In genomic region chr5:115268266-115268665, GRCm38 (mm10) we compare ENCODE assay signal across 12 mouse cellular contexts. TPM values are rescaled to one million over a fixed set of nuclear protein-coding genes. Genes with fewer than 3 reads are reported as not detected.
DNase-seq lines count a peak whose midpoint lies in the region; ATAC-seq and TF ChIP-seq lines count a peak whose summit lies in the region.
"Had no signal": no experiment of that assay in that cellular context is flagged by ENCODE, and none has a peak within 500 bp of the region (broad histone marks: within the 10 kb centered on the region; RNA-seq: fewer than 3 reads in every experiment).

No protein-coding gene starts in this region.

- TF ChIP-seq EP300 in heart, adult 2 months (IDR thresholded peaks at IDR 0.05; ENCODE audit: insufficient read depth, low read depth, low read length) = 0 out of 2 replicates have a peak, but pooled peaks have one; percentile 41
- TF ChIP-seq EP300 in heart, postnatal 0 days (IDR thresholded peaks at IDR 0.05; ENCODE audit: low read depth) = 0 out of 2 replicates have a peak, but pooled peaks have one; percentile 41

- intact Hi-C loops in heart, adult 2 months (cut with DNase I) = no loop called here
- intact Hi-C loops in heart, postnatal 36 days (cut with DNase I) = no loop called here

- WGBS in heart, adult 2 months = 17% methylated on average over 3 of the region's 3 CpGs
- 62% methylated on average over 3 of the region's 3 CpGs for WGBS in neural tube, embryonic 13.5 days
- WGBS in neural tube, embryonic 15.5 days = 64% methylated on average over 3 of the region's 3 CpGs
- 22% methylated on average over 3 of the region's 3 CpGs for WGBS in heart, postnatal 0 days

- H3K4me1 ChIP-seq in heart, adult 2 months (ENCODE audit: control insufficient read depth, insufficient read depth, low read length) = peaks cover 33% of the 10 kb centered on the region
- peaks cover 65% of the 10 kb centered on the region for H3K4me1 ChIP-seq in neural tube, embryonic 13.5 days (replicated peaks)
- peaks cover 56% of the 10 kb centered on the region for H3K4me1 ChIP-seq in neural tube, embryonic 15.5 days
- peaks cover 51% of the 10 kb centered on the region for H3K4me1 ChIP-seq in heart, postnatal 0 days (ENCODE audit: control insufficient read depth, insufficient read depth)

- H3K27me3 ChIP-seq in heart, adult 2 months (ENCODE audit: control insufficient read depth, insufficient read depth, low read length) = no peaks in the 10 kb centered on the region
- H3K27me3 ChIP-seq in neural tube, embryonic 13.5 days = no peaks in the 10 kb centered on the region
- H3K27me3 ChIP-seq in neural tube, embryonic 15.5 days (replicated peaks) = no peaks in the 10 kb centered on the region
- no peaks in the 10 kb centered on the region for H3K27me3 ChIP-seq in heart, postnatal 0 days (ENCODE audit: control insufficient read depth, insufficient read depth, low read length)
- H3K27me3 ChIP-seq: CH12.LX, Patski had no signal

- H3K36me3 ChIP-seq in heart, adult 2 months (ENCODE audit: control insufficient read depth, insufficient read depth, low read length) = peaks cover 29% of the 10 kb centered on the region
- H3K36me3 ChIP-seq in neural tube, embryonic 13.5 days = peaks cover 30% of the 10 kb centered on the region
- no peaks in the 10 kb centered on the region for H3K36me3 ChIP-seq in neural tube, embryonic 15.5 days
- H3K36me3 ChIP-seq in heart, postnatal 0 days (replicated peaks; ENCODE audit: control insufficient read depth, insufficient read depth, low read length) = peaks cover 5% of the 10 kb centered on the region; the same call in 1 of the 2 replicates

- no peak for ATAC-seq in neural tube, embryonic 13.5 days (ENCODE audit: low read depth)
- no peak for ATAC-seq in neural tube, embryonic 15.5 days (ENCODE audit: low FRiP score)
- ATAC-seq in heart, postnatal 0 days (ENCODE audit: insufficient read depth, low read depth) = no peak
- ATAC-seq: hindbrain, embryonic 16.5 days had no signal

- DNase-seq in heart, adult 2 months = peak in 1 of 2 experiments; percentile 54
- no peak for DNase-seq in heart, postnatal 36 days
- peak; percentile 32 for DNase-seq in heart, postnatal 0 days (ENCODE audit: low spot score)
- peak; percentile 22 for DNase-seq in yolk sac, embryonic 10.5 days (ENCODE audit: low spot score)
- DNase-seq in layer of hippocampus, adult 2 months (ENCODE audit: low spot score in 2 of 2) = no peak
- no peak for DNase-seq in left cerebral cortex, adult 8-10 months (ENCODE audit: low spot score in 2 of 2)
- DNase-seq: right cerebral cortex, postnatal 4 days had no signal

- H3K4me2 ChIP-seq in neural tube, embryonic 13.5 days = 0 out of 2 replicates have a peak overlapping the region, but pooled peaks have one; percentile 91
- no peak overlapping the region for H3K4me2 ChIP-seq in neural tube, embryonic 15.5 days
- peak overlapping the region; percentile 16 for H3K4me2 ChIP-seq in heart, postnatal 0 days (ENCODE audit: low read depth, low read length)

- TF ChIP-seq CTCF in heart, adult 2 months (IDR thresholded peaks at IDR 0.05) = no peak
- no peak for TF ChIP-seq CTCF in heart, postnatal 0 days (IDR thresholded peaks at IDR 0.05; ENCODE audit: low read depth)
- TF ChIP-seq CTCF in layer of hippocampus, adult 2 months (conservative IDR thresholded peaks at IDR 0.05) = no peak

- peak overlapping the region; percentile 25; the same call in 1 of the 2 replicates for H3K9ac ChIP-seq in heart, adult 2 months (ENCODE audit: low read depth, low read length)
- no peak overlapping the region for H3K9ac ChIP-seq in neural tube, embryonic 13.5 days
- H3K9ac ChIP-seq in neural tube, embryonic 15.5 days (replicated peaks) = no peak overlapping the region
- no peak overlapping the region; the same call in 1 of the 2 replicates for H3K9ac ChIP-seq in heart, postnatal 0 days (replicated peaks; ENCODE audit: low read depth, low read length)

- peak overlapping the region; percentile 1; the same call in 1 of the 2 replicates for H3K4me3 ChIP-seq in heart, adult 2 months
- H3K4me3 ChIP-seq in neural tube, embryonic 13.5 days = no peak overlapping the region
- H3K4me3 ChIP-seq in neural tube, embryonic 15.5 days (replicated peaks) = no peak overlapping the region
- no peak overlapping the region for H3K4me3 ChIP-seq in heart, postnatal 0 days (ENCODE audit: low read depth, low read length)
- no peak overlapping the region for H3K4me3 ChIP-seq in layer of hippocampus, adult 2 months

- TF ChIP-seq POLR2A in heart, adult 2 months (IDR thresholded peaks at IDR 0.05; ENCODE audit: insufficient read depth, low read depth, low read length) = no peak

- H3K79me2 ChIP-seq in heart, adult 2 months (replicated peaks; ENCODE audit: control insufficient read depth, insufficient read depth, low read length) = peaks cover 15% of the 10 kb centered on the region

- peak overlapping the region; percentile 84 for H3K27ac ChIP-seq in heart, adult 2 months
- H3K27ac ChIP-seq in neural tube, embryonic 13.5 days (replicated peaks) = no peak overlapping the region
- H3K27ac ChIP-seq in neural tube, embryonic 15.5 days (replicated peaks) = no peak overlapping the region
- peak overlapping the region; percentile 76 for H3K27ac ChIP-seq in heart, postnatal 0 days (ENCODE audit: low read depth)
- no peak overlapping the region for H3K27ac ChIP-seq in layer of hippocampus, adult 2 months

- no peaks in the 10 kb centered on the region for H3K9me3 ChIP-seq in neural tube, embryonic 13.5 days
- H3K9me3 ChIP-seq in neural tube, embryonic 15.5 days (replicated peaks) = no peaks in the 10 kb centered on the region
- H3K9me3 ChIP-seq in heart, postnatal 0 days (replicated peaks; ENCODE audit: control insufficient read depth, low read length) = no peaks in the 10 kb centered on the region

RNA-seq across cellular contexts. Expression of gene Rnf10, which starts 4.4 kb away (rescaled TPM):
- total RNA-seq in heart, adult 2 months (2021) = 100 to 1,000 TPM; 391 to 397 TPM
- polyA plus RNA-seq in heart, adult 2 months (2012; rRNA removed) = 175 and 205 TPM in 2 replicates
- 100 to 1,000 TPM; 378 to 424 TPM for total RNA-seq in heart, postnatal 36 days (2021)
- 185 and 190 TPM in 2 replicates for polyA plus RNA-seq in neural tube, embryonic 13.5 days (2015; fragmentation: Nextera tagmentation; extraction: Ambion mirVana)
- polyA plus RNA-seq in neural tube, embryonic 15.5 days (2015; fragmentation: Nextera tagmentation; extraction: Ambion mirVana) = 171 and 197 TPM in 2 replicates
- total RNA-seq in heart, postnatal 0 days (2014; rRNA removed; ENCODE audit: low replicate concordance) = 76.0 and 82.4 TPM in 2 replicates
- polyA plus RNA-seq in heart, postnatal 0 days (2015; fragmentation: Nextera tagmentation; extraction: Ambion mirVana) = 104 and 105 TPM in 2 replicates
- total RNA-seq in layer of hippocampus, adult 2 months (2021) = 100 to 1,000 TPM; 238 to 248 TPM
- 100 to 1,000 TPM; 216 to 259 (median 243) TPM for total RNA-seq in left cerebral cortex, adult 8-10 months (2022)

RNA-seq across cellular contexts. Expression of gene Coq5, which starts 11.2 kb away (rescaled TPM):
- 100 to 1,000 TPM; 140 to 146 TPM for total RNA-seq in heart, adult 2 months (2021)
- 57.1 and 84.0 TPM in 2 replicates for polyA plus RNA-seq in heart, adult 2 months (2012; rRNA removed)
- total RNA-seq in heart, postnatal 36 days (2021) = 100 to 1,000 TPM; 137 to 167 TPM
- polyA plus RNA-seq in neural tube, embryonic 13.5 days (2015; fragmentation: Nextera tagmentation; extraction: Ambion mirVana) = 49.9 and 58.7 TPM in 2 replicates
- polyA plus RNA-seq in neural tube, embryonic 15.5 days (2015; fragmentation: Nextera tagmentation; extraction: Ambion mirVana) = 63.7 and 64.6 TPM in 2 replicates
- 74.1 and 82.7 TPM in 2 replicates for total RNA-seq in heart, postnatal 0 days (2014; rRNA removed; ENCODE audit: low replicate concordance)
- 111 and 116 TPM in 2 replicates for polyA plus RNA-seq in heart, postnatal 0 days (2015; fragmentation: Nextera tagmentation; extraction: Ambion mirVana)
- 10 to 100 TPM; 40.9 to 42.6 TPM for total RNA-seq in layer of hippocampus, adult 2 months (2021)
- 10 to 100 TPM; 40.4 to 43.6 (median 42.2) TPM for total RNA-seq in left cerebral cortex, adult 8-10 months (2022)

RNA-seq across cellular contexts. Expression of gene Dynll1, which starts 32.5 kb away (rescaled TPM):
- 10 to 100 TPM; 65.1 to 85.6 TPM for total RNA-seq in heart, adult 2 months (2021)
- polyA plus RNA-seq in heart, adult 2 months (2012; rRNA removed) = 65.2 and 83.8 TPM in 2 replicates
- total RNA-seq in heart, postnatal 36 days (2021) = 10 to 100 TPM; 71.9 to 88.5 TPM
- 1,475 and 1,543 TPM in 2 replicates for polyA plus RNA-seq in neural tube, embryonic 13.5 days (2015; fragmentation: Nextera tagmentation; extraction: Ambion mirVana)
- polyA plus RNA-seq in neural tube, embryonic 15.5 days (2015; fragmentation: Nextera tagmentation; extraction: Ambion mirVana) = 1,284 and 1,328 TPM in 2 replicates
- total RNA-seq in heart, postnatal 0 days (2014; rRNA removed; ENCODE audit: low replicate concordance) = 164 and 224 TPM in 2 replicates
- 615 and 804 TPM in 2 replicates for polyA plus RNA-seq in heart, postnatal 0 days (2015; fragmentation: Nextera tagmentation; extraction: Ambion mirVana)
- 100 to 1,000 TPM; 727 to 730 TPM for total RNA-seq in layer of hippocampus, adult 2 months (2021)
- 100 to 1,000 TPM; 550 to 617 (median 573) TPM for total RNA-seq in left cerebral cortex, adult 8-10 months (2022)

RNA-seq across cellular contexts. Expression of gene Pop5, which starts 32.6 kb away (rescaled TPM):
- 10 to 100 TPM; 32.2 to 38.1 TPM for total RNA-seq in heart, adult 2 months (2021)
- polyA plus RNA-seq in heart, adult 2 months (2012; rRNA removed) = 36.2 and 43.8 TPM in 2 replicates
- total RNA-seq in heart, postnatal 36 days (2021) = 10 to 100 TPM; 31.5 to 35.5 TPM
- 123 and 138 TPM in 2 replicates for polyA plus RNA-seq in neural tube, embryonic 13.5 days (2015; fragmentation: Nextera tagmentation; extraction: Ambion mirVana)
- 117 and 127 TPM in 2 replicates for polyA plus RNA-seq in neural tube, embryonic 15.5 days (2015; fragmentation: Nextera tagmentation; extraction: Ambion mirVana)
- 41.1 and 71.6 TPM in 2 replicates for total RNA-seq in heart, postnatal 0 days (2014; rRNA removed; ENCODE audit: low replicate concordance)
- 57.9 and 65.9 TPM in 2 replicates for polyA plus RNA-seq in heart, postnatal 0 days (2015; fragmentation: Nextera tagmentation; extraction: Ambion mirVana)
- total RNA-seq in layer of hippocampus, adult 2 months (2021) = 100 to 1,000 TPM; 103 to 104 TPM
- 10 to 100 TPM; 72.0 to 91.4 (median 77.3) TPM for total RNA-seq in left cerebral cortex, adult 8-10 months (2022)

RNA-seq across cellular contexts. Expression of gene Srsf9, which starts 58.7 kb away (rescaled TPM):
- total RNA-seq in heart, adult 2 months (2021) = 10 to 100 TPM; 14.9 to 16.1 TPM
- 11.8 and 15.3 TPM in 2 replicates for polyA plus RNA-seq in heart, adult 2 months (2012; rRNA removed)
- 10 to 100 TPM; 16.0 to 18.1 TPM for total RNA-seq in heart, postnatal 36 days (2021)
- 170 and 220 TPM in 2 replicates for polyA plus RNA-seq in neural tube, embryonic 13.5 days (2015; fragmentation: Nextera tagmentation; extraction: Ambion mirVana)
- polyA plus RNA-seq in neural tube, embryonic 15.5 days (2015; fragmentation: Nextera tagmentation; extraction: Ambion mirVana) = 138 and 154 TPM in 2 replicates
- total RNA-seq in heart, postnatal 0 days (2014; rRNA removed; ENCODE audit: low replicate concordance) = 21.3 and 41.1 TPM in 2 replicates
- polyA plus RNA-seq in heart, postnatal 0 days (2015; fragmentation: Nextera tagmentation; extraction: Ambion mirVana) = 62.9 and 67.5 TPM in 2 replicates
- 100 to 1,000 TPM in 1 of 2 experiments, 10 to 100 TPM in 1; 91.4 to 102 TPM for total RNA-seq in layer of hippocampus, adult 2 months (2021)
- 10 to 100 TPM; 55.2 to 70.1 (median 64.6) TPM for total RNA-seq in left cerebral cortex, adult 8-10 months (2022)

Comparison
In these comparisons a context has a peak if more than half of its experiments do, and no peak if none do; other contexts are left out.
1. DNase-seq: peak in heart, postnatal 0 days (single experiment) and yolk sac, embryonic 10.5 days (single experiment); none in heart, postnatal 36 days (0 of 2), layer of hippocampus, adult 2 months (0 of 2) and left cerebral cortex, adult 8-10 months (0 of 2).
2. H3K27ac ChIP-seq: peak in heart, adult 2 months (single experiment) and heart, postnatal 0 days (single experiment); none in neural tube, embryonic 13.5 days (single experiment), neural tube, embryonic 15.5 days (single experiment) and layer of hippocampus, adult 2 months (single experiment).